Mouse (Mus musculus) myocyte (in vitro differentiated cells): ENCODE results near the gene Cnot3. TPM values are rescaled to one million over a fixed set of nuclear protein-coding genes. Genes with fewer than 3 reads are reported as not detected.

Source experiments
- H3K27me3 ChIP-seq: one replicate; pipeline ENCODE4 v1.6.1; 2011; ENCODE audit not compliant: control insufficient read depth, insufficient read depth, insufficient read length
- H3K36me3 ChIP-seq: one replicate; pipeline ENCODE4 v1.6.1; 2011; ENCODE audit not compliant: control insufficient read depth, insufficient read depth
- H3K4me2 ChIP-seq: one replicate; pipeline ENCODE4 v1.6.1; 2011; ENCODE audit warnings: low read depth, control low read depth
- H3K4me3 ChIP-seq: one replicate; pipeline ENCODE4 v1.5.1; 2011; ENCODE audit warnings: mild to moderate bottlenecking, control low read depth, moderate library complexity
- H3K79me2 ChIP-seq: one replicate; pipeline ENCODE4 v1.6.1; 2011; ENCODE audit not compliant: control insufficient read depth, insufficient read depth
- H3ac ChIP-seq: one replicate; pipeline ENCODE4 v1.6.1; 2011; ENCODE audit not compliant: control insufficient read depth, insufficient read length
- CEBPB ChIP-seq: IDR thresholded peaks from 2 replicates; pipeline ENCODE4 v1.6.1; 2011; ENCODE audit warnings: mild to moderate bottlenecking, moderate library complexity; ENCODE audit not compliant: poor library complexity, insufficient read depth, severe bottlenecking
- E2F4 ChIP-seq: IDR thresholded peaks from one replicate; pipeline ENCODE4 v1.6.1; 2011; ENCODE audit warnings: mild to moderate bottlenecking, control low read depth, moderate library complexity; ENCODE audit not compliant: insufficient read depth
- MAX ChIP-seq: IDR thresholded peaks from one replicate; pipeline ENCODE4 v1.6.1; 2011; ENCODE audit warnings: low read depth, mild to moderate bottlenecking, control low read depth
- MYOD1 ChIP-seq, 3 experiments: IDR thresholded peaks; one replicate each; pipeline ENCODE4 v1.6.1; 2011; ENCODE audit warnings: control low read depth in 2 of 3, low read depth in 2 of 3, mild to moderate bottlenecking in 2 of 3, moderate library complexity in 1 of 3; ENCODE audit not compliant: insufficient read length in 2 of 3, control insufficient read depth in 1 of 3
- MYOG ChIP-seq, 3 experiments: IDR thresholded peaks; one replicate each; pipeline ENCODE4 v1.6.1; 2011; ENCODE audit warnings: control low read depth in 2 of 3, low read depth in 2 of 3, mild to moderate bottlenecking in 2 of 3; ENCODE audit not compliant: insufficient read length in 2 of 3, control insufficient read depth in 1 of 3, insufficient read depth in 1 of 3
- POLR2A ChIP-seq: IDR thresholded peaks from one replicate; pipeline ENCODE4 v1.6.1; 2011; ENCODE audit warnings: low read depth, mild to moderate bottlenecking, control low read depth, moderate library complexity; ENCODE audit not compliant: insufficient read length
- POLR2AphosphoS2 ChIP-seq: IDR thresholded peaks from one replicate; pipeline ENCODE4 v1.6.1; 2011; ENCODE audit warnings: low read depth, control low read depth; ENCODE audit not compliant: insufficient read length
- REST ChIP-seq: IDR thresholded peaks from one replicate; pipeline ENCODE4 v1.6.1; 2011; ENCODE audit warnings: mild to moderate bottlenecking, control low read depth, moderate library complexity; ENCODE audit not compliant: insufficient read depth, insufficient read length
- SRF ChIP-seq: IDR thresholded peaks from one replicate; pipeline ENCODE4 v1.6.1; 2011; ENCODE audit warnings: low read depth; ENCODE audit not compliant: control insufficient read depth, insufficient read length
- TCF12 ChIP-seq: IDR thresholded peaks from one replicate; pipeline ENCODE4 v1.6.1; 2011; ENCODE audit warnings: mild to moderate bottlenecking, control low read depth; ENCODE audit not compliant: poor library complexity, insufficient read depth, severe bottlenecking
- TCF3 ChIP-seq: IDR thresholded peaks from one replicate; pipeline ENCODE4 v1.6.1; 2011; ENCODE audit warnings: low read depth, control low read depth; ENCODE audit not compliant: insufficient read length
- USF1 ChIP-seq: IDR thresholded peaks from one replicate; pipeline ENCODE4 v1.6.1; 2011; ENCODE audit warnings: low read depth, mild to moderate bottlenecking, control low read depth, moderate library complexity
- polyA plus RNA-seq: library from polyadenylated mRNA; unstranded; fragments of >200 nt; fragmentation: generic; extraction: Trizol; gene quantifications from one replicate; pipeline ENCODE4 v1.2.1, GENCODE M21; 2012; ENCODE audit warnings: missing spikeins

Gene Cnot3
- polyA plus RNA-seq, 1 experiment: 49.0 TPM

- no peak overlapping the region for H3ac ChIP-seq
- H3K4me3 ChIP-seq: no peak overlapping the region
- H3K27me3 ChIP-seq: peaks cover 21% of the 10 kb centered on the region
- H3K79me2 ChIP-seq: no peaks in the 10 kb centered on the region
- no peak for TF ChIP-seq POLR2AphosphoS2
- no peak for TF ChIP-seq USF1
- TF ChIP-seq REST: no peak
- TF ChIP-seq MAX: no peak
- no peak for TF ChIP-seq TCF12
- no peak for TF ChIP-seq POLR2A
- no peak for TF ChIP-seq MYOG (IDR thresholded peaks at IDR 0.05; ENCODE audit: control insufficient read depth in 1 of 3, insufficient read depth in 1 of 3, insufficient read length in 2 of 3, low read depth in 2 of 3)
- TF ChIP-seq MYOD1 (IDR thresholded peaks at IDR 0.05; ENCODE audit: control insufficient read depth in 1 of 3, insufficient read length in 2 of 3, low read depth in 2 of 3): no peak
- no peak for TF ChIP-seq CEBPB
- TF ChIP-seq SRF: no peak
- TF ChIP-seq TCF3: no peak
- TF ChIP-seq E2F4: no peak
- H3K4me2 ChIP-seq: no peak overlapping the region
- no peaks in the 10 kb centered on the region for H3K36me3 ChIP-seq
These were observed 36.4 kb upstream of the Cnot3 start for GRCm38 (mm10) chr7:3608668-3609067.

- H3K27me3 ChIP-seq: peaks cover 20% of the 10 kb centered on the region
- H3ac ChIP-seq: no peak overlapping the region
- H3K36me3 ChIP-seq: no peaks in the 10 kb centered on the region
- no peak overlapping the region for H3K4me2 ChIP-seq
- H3K4me3 ChIP-seq: no peak overlapping the region
- TF ChIP-seq MYOG (IDR thresholded peaks at IDR 0.05; ENCODE audit: control insufficient read depth in 1 of 3, insufficient read depth in 1 of 3, insufficient read length in 2 of 3, low read depth in 2 of 3) (no peak), TCF12 (no peak), MAX (no peak), E2F4 (no peak), SRF (no peak), USF1 (no peak), POLR2A (no peak)
- no peaks in the 10 kb centered on the region for H3K79me2 ChIP-seq
These were observed 36.0 kb upstream of the Cnot3 start for GRCm38 (mm10) chr7:3609082-3609481.

GRCm38 (mm10) chr7:3610437-3610836, 34.6 kb upstream of the Cnot3 start:
- Histone ChIP-seq H3K36me3 (no peaks in the 10 kb centered on the region), H3K4me3 (no peak overlapping the region), H3K4me2 (no peak overlapping the region), H3K27me3 (peaks cover 23% of the 10 kb centered on the region), H3K79me2 (no peaks in the 10 kb centered on the region), H3ac (no peak overlapping the region)
- TF ChIP-seq REST: no peak
- TF ChIP-seq E2F4: no peak
- TF ChIP-seq CEBPB: no peak
- no peak for TF ChIP-seq USF1
- no peak for TF ChIP-seq TCF12
- no peak for TF ChIP-seq SRF
- TF ChIP-seq TCF3: no peak
- no peak for TF ChIP-seq POLR2A
- TF ChIP-seq POLR2AphosphoS2: no peak
- TF ChIP-seq MYOG (IDR thresholded peaks at IDR 0.05; ENCODE audit: control insufficient read depth in 1 of 3, insufficient read depth in 1 of 3, insufficient read length in 2 of 3, low read depth in 2 of 3): no peak

- no peak for TF ChIP-seq USF1
- TF ChIP-seq TCF12: no peak
- TF ChIP-seq TCF3: no peak
- no peak for TF ChIP-seq SRF
- TF ChIP-seq POLR2A: no peak
- no peak for TF ChIP-seq REST
- TF ChIP-seq CEBPB: no peak
- TF ChIP-seq MAX: no peak
- TF ChIP-seq MYOG (IDR thresholded peaks at IDR 0.05; ENCODE audit: control insufficient read depth in 1 of 3, insufficient read depth in 1 of 3, insufficient read length in 2 of 3, low read depth in 2 of 3): no peak
- TF ChIP-seq E2F4: no peak
- TF ChIP-seq POLR2AphosphoS2: no peak
- no peak for TF ChIP-seq MYOD1 (IDR thresholded peaks at IDR 0.05; ENCODE audit: control insufficient read depth in 1 of 3, insufficient read length in 2 of 3, low read depth in 2 of 3)
- Histone ChIP-seq H3K4me2 (no peak overlapping the region), H3ac (no peak overlapping the region), H3K79me2 (no peaks in the 10 kb centered on the region), H3K36me3 (no peaks in the 10 kb centered on the region), H3K27me3 (peaks cover 25% of the 10 kb centered on the region), H3K4me3 (no peak overlapping the region)
These were observed 34.1 kb upstream of the Cnot3 start for GRCm38 (mm10) chr7:3611006-3611405.

GRCm38 (mm10) chr7:3614021-3614420, 31.0 kb upstream of the Cnot3 start:
- TF ChIP-seq CEBPB: no peak
- TF ChIP-seq USF1: no peak
- TF ChIP-seq POLR2AphosphoS2: no peak
- no peak for TF ChIP-seq TCF12
- TF ChIP-seq REST: no peak
- TF ChIP-seq E2F4: no peak
- no peak for TF ChIP-seq MAX
- TF ChIP-seq MYOG (IDR thresholded peaks at IDR 0.05; ENCODE audit: control insufficient read depth in 1 of 3, insufficient read depth in 1 of 3, insufficient read length in 2 of 3, low read depth in 2 of 3): no peak
- no peak for TF ChIP-seq POLR2A
- no peak for TF ChIP-seq TCF3
- no peak for TF ChIP-seq SRF
- Histone ChIP-seq H3K4me3 (no peak overlapping the region), H3K36me3 (no peaks in the 10 kb centered on the region), H3K27me3 (peaks cover 25% of the 10 kb centered on the region), H3K79me2 (peaks cover 11% of the 10 kb centered on the region), H3ac (no peak overlapping the region), H3K4me2 (no peak overlapping the region)
